Mouse (Mus musculus) spleen, postnatal 10 days (tissue): ENCODE measurements around the gene Rnaseh2a.

Experiments used
- DNase-seq, 2 experiments: peaks; one replicate each; pipeline ENCODE4 v3.0.0; 2021 to 2022; ENCODE audit warnings: low spot score in 2 of 2

The Rnaseh2a gene

GRCm38 (mm10) chr8:84907037-84907436 is 62.5 kb downstream of the Rnaseh2a start:
- no peak for DNase-seq
